Mouse (Mus musculus) lung, embryonic 14.5 days (tissue): ENCODE data around the gene Polr2h. TPM values are rescaled to one million over a fixed set of nuclear protein-coding genes. Genes with fewer than 3 reads are reported as not detected.
A peak's percentile ranks its signal among the peaks of the same experiment; 100 is the strongest.

Experiments
- ATAC-seq: fragments of 200-750 bp; cut with Nextera tagmentation; 2 replicates; pipeline ENCODE4 v1.8.0; 2017; ENCODE audit warnings: mild to moderate bottlenecking, moderate TSS enrichment, moderate library complexity; ENCODE audit not compliant: insufficient read depth
- DNase-seq: peaks from one replicate; pipeline ENCODE4 v3.0.0-alpha.2; 2015
- H3K27ac ChIP-seq: fragments of 300-500 bp; sonication (generic); 2 replicates; pipeline ENCODE4 v1.5.1; 2014; ENCODE audit warnings: low read depth, mild to moderate bottlenecking, moderate library complexity
- H3K27me3 ChIP-seq: fragments of 300-500 bp; sonication (generic); 2 replicates; pipeline ENCODE4 v1.6.1; 2014; ENCODE audit warnings: low read length, control low read depth; ENCODE audit not compliant: insufficient read depth
- H3K36me3 ChIP-seq: fragments of 300-500 bp; sonication (generic); 2 replicates; pipeline ENCODE4 v1.6.1; 2014; ENCODE audit warnings: control low read depth; ENCODE audit not compliant: insufficient read depth
- H3K4me1 ChIP-seq: fragments of 300-500 bp; sonication (generic); 2 replicates; pipeline ENCODE4 v1.6.1; 2014; ENCODE audit warnings: antibody characterized with exemption, control low read depth; ENCODE audit not compliant: insufficient read depth
- H3K4me2 ChIP-seq: fragments of 300-500 bp; sonication (generic); 2 replicates; pipeline ENCODE4 v1.6.1; 2014; ENCODE audit warnings: mild to moderate bottlenecking
- H3K4me3 ChIP-seq: fragments of 300-500 bp; sonication (generic); 2 replicates; pipeline ENCODE4 v1.5.1; 2014; ENCODE audit warnings: low read depth, low read length
- H3K9ac ChIP-seq: fragments of 300-500 bp; sonication (generic); 2 replicates; pipeline ENCODE4 v1.6.1; 2014
- H3K9me3 ChIP-seq: fragments of 300-500 bp; sonication (generic); 2 replicates; pipeline ENCODE4 v1.6.1; 2016; ENCODE audit warnings: low read depth, low read length, control low read depth
- CTCF ChIP-seq: IDR thresholded peaks from 2 replicates; pipeline ENCODE4 v1.5.1; 2016; ENCODE audit warnings: antibody characterized with exemption, low read depth
- WGBS: fragments of 180-500 bp; shearing (Covaris S2); extraction: QIAGEN DNeasy Blood & Tissue Kit; methylation state at CpG from one replicate; pipeline ENCODE4 v1.1.7; 2014; 5-methylcytosine and 5-hydroxymethylcytosine counted together
- polyA plus RNA-seq: library from polyadenylated mRNA; unstranded; fragments of >200 nt; fragmentation: Nextera tagmentation; extraction: Ambion mirVana; gene quantifications from 2 replicates; pipeline ENCODE4 v1.2.1, GENCODE M21; 2014

The Polr2h gene
- polyA plus RNA-seq, 1 experiment from 2014 or later, result 114 TPM

GRCm38 (mm10) chr16:20739845-20740244 lies 22.4 kb downstream of the Polr2h start:
- ATAC-seq (no peak), DNase-seq (no peak)

GRCm38 (mm10) chr16:20746641-20747040 lies 29.2 kb downstream of the Polr2h start:
- Histone ChIP-seq H3K4me1 (no peaks in the 10 kb centered on the region), H3K9me3 (no peaks in the 10 kb centered on the region), H3K4me3 (no peak overlapping the region), H3K36me3 (no peaks in the 10 kb centered on the region), H3K27ac (no peak overlapping the region), H3K9ac (no peak overlapping the region), H3K27me3 (no peaks in the 10 kb centered on the region), H3K4me2 (no peak overlapping the region)
- ATAC-seq (peak; percentile 60; the same call in 1 of the 2 replicates), DNase-seq (peak; percentile 74)
- 47% methylated on average over 6 of the region's 6 CpGs for WGBS
- no peak for TF ChIP-seq CTCF

More at GRCm38 (mm10) chr16:20739845-20740244, 22.4 kb downstream of the Polr2h start:
- TF ChIP-seq CTCF, result no peak
- no peaks in the 10 kb centered on the region for H3K4me1 ChIP-seq
- no peak overlapping the region for H3K9ac ChIP-seq
- no peak overlapping the region for H3K4me2 ChIP-seq
- H3K4me3 ChIP-seq, result no peak overlapping the region
- no peak overlapping the region for H3K27ac ChIP-seq
- H3K9me3 ChIP-seq, result no peaks in the 10 kb centered on the region
- peaks cover 13% of the 10 kb centered on the region for H3K27me3 ChIP-seq
- H3K36me3 ChIP-seq, result no peaks in the 10 kb centered on the region
- 88% methylated on average over 9 of the region's 9 CpGs for WGBS

- Histone ChIP-seq H3K4me2 (no peak overlapping the region), H3K9ac (no peak overlapping the region), H3K27me3 (no peaks in the 10 kb centered on the region), H3K27ac (no peak overlapping the region), H3K36me3 (no peaks in the 10 kb centered on the region), H3K4me3 (no peak overlapping the region), H3K9me3 (no peaks in the 10 kb centered on the region), H3K4me1 (no peaks in the 10 kb centered on the region)
- 36% methylated on average over 8 of the region's 8 CpGs for WGBS
- no peak for ATAC-seq
- TF ChIP-seq CTCF, result no peak
- no peak for DNase-seq
These were observed 33.1 kb downstream of the Polr2h start for GRCm38 (mm10) chr16:20750518-20750917.

GRCm38 (mm10) chr16:20756052-20756451 lies 38.6 kb downstream of the Polr2h start:
- TF ChIP-seq CTCF, result no peak
- no peaks in the 10 kb centered on the region for H3K9me3 ChIP-seq
- no peaks in the 10 kb centered on the region for H3K36me3 ChIP-seq
- ATAC-seq, result no peak
- DNase-seq, result peak; percentile 27
- WGBS, result 78% methylated on average over 5 of the region's 5 CpGs
- no peaks in the 10 kb centered on the region for H3K27me3 ChIP-seq
- no peaks in the 10 kb centered on the region for H3K4me1 ChIP-seq
- no peak overlapping the region for H3K9ac ChIP-seq
- no peak overlapping the region for H3K27ac ChIP-seq
- no peak overlapping the region for H3K4me2 ChIP-seq
- H3K4me3 ChIP-seq, result no peak overlapping the region

GRCm38 (mm10) chr16:20757385-20757784 lies 39.9 kb downstream of the Polr2h start:
- Histone ChIP-seq H3K9ac (no peak overlapping the region), H3K4me3 (no peak overlapping the region), H3K36me3 (no peaks in the 10 kb centered on the region), H3K4me1 (no peaks in the 10 kb centered on the region), H3K4me2 (no peak overlapping the region), H3K9me3 (no peaks in the 10 kb centered on the region), H3K27me3 (no peaks in the 10 kb centered on the region), H3K27ac (no peak overlapping the region)
- no peak for ATAC-seq
- no peak for DNase-seq
- no peak for TF ChIP-seq CTCF
- 70% methylated on average over 1 of the region's 1 CpGs for WGBS

GRCm38 (mm10) chr16:20761681-20762080 lies 44.2 kb downstream of the Polr2h start:
- peak; percentile 69 for TF ChIP-seq CTCF
- no peaks in the 10 kb centered on the region for H3K36me3 ChIP-seq
- no peak overlapping the region for H3K9ac ChIP-seq
- DNase-seq (peak; percentile 78), ATAC-seq (no peak)
- no peak overlapping the region for H3K4me3 ChIP-seq
- H3K27me3 ChIP-seq, result no peaks in the 10 kb centered on the region
- H3K9me3 ChIP-seq, result no peaks in the 10 kb centered on the region
- 7% methylated on average over 3 of the region's 3 CpGs for WGBS
- H3K27ac ChIP-seq, result no peak overlapping the region
- H3K4me1 ChIP-seq, result no peaks in the 10 kb centered on the region
- H3K4me2 ChIP-seq, result no peak overlapping the region

- no peak overlapping the region for H3K9ac ChIP-seq
- H3K9me3 ChIP-seq, result no peaks in the 10 kb centered on the region
- no peaks in the 10 kb centered on the region for H3K4me1 ChIP-seq
- DNase-seq (peak; percentile 77), ATAC-seq (no peak)
- no peak overlapping the region for H3K4me2 ChIP-seq
- no peaks in the 10 kb centered on the region for H3K27me3 ChIP-seq
- H3K4me3 ChIP-seq, result no peak overlapping the region
- TF ChIP-seq CTCF, result peak; percentile 72
- 48% methylated on average over 9 of the region's 9 CpGs for WGBS
- no peaks in the 10 kb centered on the region for H3K36me3 ChIP-seq
- no peak overlapping the region for H3K27ac ChIP-seq
These were observed 47.8 kb downstream of the Polr2h start for GRCm38 (mm10) chr16:20765244-20765643.

Other genes with a start within 250 kb of the Polr2h start
- 111 and 112 TPM in 2 replicates for gene Eif2b5, start 218.8 kb upstream of the Polr2h start, polyA plus RNA-seq
- gene Dvl3, start 200.7 kb upstream of the Polr2h start, polyA plus RNA-seq, result 24.6 and 25.2 TPM in 2 replicates
- 641 and 646 TPM in 2 replicates for gene Ap2m1, start 182.2 kb upstream of the Polr2h start, polyA plus RNA-seq
- gene Abcf3, start 169.1 kb upstream of the Polr2h start, polyA plus RNA-seq, result 51.1 and 53.9 TPM in 2 replicates
- gene Vwa5b2, start 128.2 kb upstream of the Polr2h start, polyA plus RNA-seq, result 0.53 and 0.89 TPM in 2 replicates
- gene Eef1akmt4, start 106.1 kb upstream of the Polr2h start, polyA plus RNA-seq, result 31.5 and 34.6 TPM in 2 replicates
- not detected in 2 replicates for gene Gm49333, start 106.1 kb upstream of the Polr2h start, polyA plus RNA-seq
- gene Alg3, start 105.9 kb upstream of the Polr2h start, polyA plus RNA-seq, result 44.1 and 48.9 TPM in 2 replicates
- gene Camk2n2, start 96.4 kb upstream of the Polr2h start, polyA plus RNA-seq, result 0.72 and 1.3 TPM in 2 replicates
- gene Ece2, start 87.8 kb upstream of the Polr2h start, polyA plus RNA-seq, result 2.8 and 2.9 TPM in 2 replicates
- 345 and 352 TPM in 2 replicates for gene Psmd2, start 66.0 kb upstream of the Polr2h start, polyA plus RNA-seq
- 176 and 191 TPM in 2 replicates for gene Eif4g1, start 49.4 kb upstream of the Polr2h start, polyA plus RNA-seq
- gene Fam131a, start 24.4 kb upstream of the Polr2h start, polyA plus RNA-seq, result 3.4 TPM in 2 replicates
- gene Clcn2, start 81 bp downstream of the Polr2h start, polyA plus RNA-seq, result 7.5 and 10.1 TPM in 2 replicates
- gene Chrd, start 15.5 kb downstream of the Polr2h start, polyA plus RNA-seq, result 3.4 and 4.8 TPM in 2 replicates
- gene Thpo, start 16.8 kb downstream of the Polr2h start, polyA plus RNA-seq, result 0.76 and 1.1 TPM in 2 replicates